Mouse (Mus musculus): Measurements from ENCODE around the gene Nell2. TPM values are rescaled to one million over a fixed set of nuclear protein-coding genes. Genes with fewer than 3 reads are reported as not detected.

The Nell2 gene
- polyA plus RNA-seq, 1 experiment from 2014 or later = 14.3 TPM

GRCm38 (mm10) chr15:95131401-95131800 lies 397.0 kb downstream of the Nell2 start:
- Histone ChIP-seq H3K4me2 (no peak overlapping the region), H3K36me3 (no peaks in the 10 kb centered on the region), H3K9me3 (no peaks in the 10 kb centered on the region), H3K4me3 (replicated peaks) (no peak overlapping the region), H3K27ac (no peak overlapping the region), H3K27me3 (replicated peaks) (no peaks in the 10 kb centered on the region), H3K4me1 (no peaks in the 10 kb centered on the region), H3K9ac (no peak overlapping the region)
- ATAC-seq (ENCODE audit: insufficient read depth, low FRiP score, low read depth) = no peak
- 78% methylated on average over 4 of the region's 4 CpGs for WGBS

GRCm38 (mm10) chr15:95108626-95109025 lies 419.7 kb downstream of the Nell2 start:
- H3K36me3 ChIP-seq = no peaks in the 10 kb centered on the region
- 87% methylated on average over 4 of the region's 4 CpGs for WGBS

GRCm38 (mm10) chr15:95107246-95107809 lies 421.0 kb downstream of the Nell2 start:
- Histone ChIP-seq H3K27ac (no peak overlapping the region), H3K27me3 (replicated peaks) (no peaks in the 10 kb centered on the region), H3K4me1 (no peaks in the 10 kb centered on the region), H3K9ac (no peak overlapping the region), H3K4me2 (no peak overlapping the region), H3K9me3 (no peaks in the 10 kb centered on the region), H3K36me3 (no peaks in the 10 kb centered on the region), H3K4me3 (replicated peaks) (no peak overlapping the region)
- 65% methylated on average over 8 of the region's 8 CpGs for WGBS
- no peak for ATAC-seq (ENCODE audit: insufficient read depth, low FRiP score, low read depth)

More at GRCm38 (mm10) chr15:95108626-95109025, 419.7 kb downstream of the Nell2 start:
- H3K4me1 ChIP-seq = no peaks in the 10 kb centered on the region
- H3K4me2 ChIP-seq = no peak overlapping the region
- H3K27me3 ChIP-seq (replicated peaks) = no peaks in the 10 kb centered on the region
- no peak for ATAC-seq (ENCODE audit: insufficient read depth, low FRiP score, low read depth)
- H3K27ac ChIP-seq = no peak overlapping the region
- no peaks in the 10 kb centered on the region for H3K9me3 ChIP-seq
- H3K9ac ChIP-seq = no peak overlapping the region
- no peak overlapping the region for H3K4me3 ChIP-seq (replicated peaks)

- no peak overlapping the region for H3K4me2 ChIP-seq
- H3K27ac ChIP-seq = no peak overlapping the region
- no peak for ATAC-seq (ENCODE audit: insufficient read depth, low FRiP score, low read depth)
- no peaks in the 10 kb centered on the region for H3K4me1 ChIP-seq
- no peak overlapping the region for H3K9ac ChIP-seq
- H3K27me3 ChIP-seq (replicated peaks) = no peaks in the 10 kb centered on the region
- no peak overlapping the region for H3K4me3 ChIP-seq (replicated peaks)
- H3K36me3 ChIP-seq = no peaks in the 10 kb centered on the region
- H3K9me3 ChIP-seq = no peaks in the 10 kb centered on the region
Measured at GRCm38 (mm10) chr15:95101522-95101921, 426.8 kb downstream of the Nell2 start.

GRCm38 (mm10) chr15:95100133-95100532 lies 428.2 kb downstream of the Nell2 start:
- H3K4me2 ChIP-seq = no peak overlapping the region
- no peaks in the 10 kb centered on the region for H3K36me3 ChIP-seq
- H3K9me3 ChIP-seq = no peaks in the 10 kb centered on the region
- H3K27ac ChIP-seq = no peak overlapping the region
- H3K4me3 ChIP-seq (replicated peaks) = no peak overlapping the region
- H3K4me1 ChIP-seq = no peaks in the 10 kb centered on the region
- H3K27me3 ChIP-seq (replicated peaks) = no peaks in the 10 kb centered on the region
- WGBS = 91% methylated on average over 7 of the region's 7 CpGs
- no peak for ATAC-seq (ENCODE audit: insufficient read depth, low FRiP score, low read depth)
- H3K9ac ChIP-seq = no peak overlapping the region

GRCm38 (mm10) chr15:95085962-95086361 lies 442.4 kb downstream of the Nell2 start:
- WGBS = 73% methylated on average over 7 of the region's 7 CpGs
- Histone ChIP-seq H3K9me3 (no peaks in the 10 kb centered on the region), H3K9ac (no peak overlapping the region), H3K4me2 (no peak overlapping the region), H3K4me1 (no peaks in the 10 kb centered on the region), H3K27ac (no peak overlapping the region), H3K27me3 (replicated peaks) (no peaks in the 10 kb centered on the region), H3K4me3 (replicated peaks) (no peak overlapping the region), H3K36me3 (no peaks in the 10 kb centered on the region)
- no peak for ATAC-seq (ENCODE audit: insufficient read depth, low FRiP score, low read depth)

GRCm38 (mm10) chr15:95081654-95082053 lies 446.7 kb downstream of the Nell2 start:
- Histone ChIP-seq H3K4me3 (replicated peaks) (no peak overlapping the region), H3K4me1 (no peaks in the 10 kb centered on the region), H3K27me3 (replicated peaks) (no peaks in the 10 kb centered on the region), H3K36me3 (no peaks in the 10 kb centered on the region), H3K9ac (no peak overlapping the region), H3K9me3 (no peaks in the 10 kb centered on the region), H3K4me2 (no peak overlapping the region), H3K27ac (no peak overlapping the region)
- ATAC-seq (ENCODE audit: insufficient read depth, low FRiP score, low read depth) = no peak
- 88% methylated on average over 11 of the region's 11 CpGs for WGBS

- Histone ChIP-seq H3K27ac (no peak overlapping the region), H3K4me3 (replicated peaks) (no peak overlapping the region), H3K4me1 (no peaks in the 10 kb centered on the region), H3K27me3 (replicated peaks) (no peaks in the 10 kb centered on the region), H3K36me3 (no peaks in the 10 kb centered on the region), H3K9ac (no peak overlapping the region), H3K4me2 (no peak overlapping the region), H3K9me3 (no peaks in the 10 kb centered on the region)
- no peak for ATAC-seq (ENCODE audit: insufficient read depth, low FRiP score, low read depth)
- 80% methylated on average over 12 of the region's 12 CpGs for WGBS
Measured at GRCm38 (mm10) chr15:95075356-95075755, 453.0 kb downstream of the Nell2 start.

GRCm38 (mm10) chr15:95070881-95071280 lies 457.5 kb downstream of the Nell2 start:
- Histone ChIP-seq H3K4me1 (no peaks in the 10 kb centered on the region), H3K27ac (no peak overlapping the region), H3K9me3 (no peaks in the 10 kb centered on the region), H3K27me3 (replicated peaks) (no peaks in the 10 kb centered on the region), H3K9ac (no peak overlapping the region), H3K4me3 (replicated peaks) (no peak overlapping the region), H3K4me2 (no peak overlapping the region), H3K36me3 (no peaks in the 10 kb centered on the region)
- whole genome bisulfite sequencing = 84% methylated on average over 7 of the region's 7 CpGs
- ATAC-seq (ENCODE audit: insufficient read depth, low FRiP score, low read depth) = no peak

- H3K4me3 ChIP-seq (replicated peaks) = no peak overlapping the region
- WGBS = 73% methylated on average over 1 of the region's 1 CpGs
- no peaks in the 10 kb centered on the region for H3K36me3 ChIP-seq
- no peak for ATAC-seq (ENCODE audit: insufficient read depth, low FRiP score, low read depth)
- no peak overlapping the region for H3K27ac ChIP-seq
- H3K4me2 ChIP-seq = no peak overlapping the region
- H3K9me3 ChIP-seq = no peaks in the 10 kb centered on the region
- H3K9ac ChIP-seq = no peak overlapping the region
- no peaks in the 10 kb centered on the region for H3K4me1 ChIP-seq
- H3K27me3 ChIP-seq (replicated peaks) = no peaks in the 10 kb centered on the region
Measured at GRCm38 (mm10) chr15:95068799-95069198, 459.6 kb downstream of the Nell2 start.

GRCm38 (mm10) chr15:95068023-95068422 lies 460.3 kb downstream of the Nell2 start:
- H3K4me3 ChIP-seq (replicated peaks) = no peak overlapping the region
- H3K9me3 ChIP-seq = no peaks in the 10 kb centered on the region
- no peak overlapping the region for H3K9ac ChIP-seq
- H3K4me1 ChIP-seq = no peaks in the 10 kb centered on the region
- H3K36me3 ChIP-seq = no peaks in the 10 kb centered on the region
- no peak overlapping the region for H3K27ac ChIP-seq
- 84% methylated on average over 1 of the region's 1 CpGs for WGBS
- ATAC-seq (ENCODE audit: insufficient read depth, low FRiP score, low read depth) = no peak
- no peaks in the 10 kb centered on the region for H3K27me3 ChIP-seq (replicated peaks)
- no peak overlapping the region for H3K4me2 ChIP-seq

GRCm38 (mm10) chr15:95055081-95055650 lies 473.2 kb downstream of the Nell2 start:
- ATAC-seq (ENCODE audit: insufficient read depth, low FRiP score, low read depth) = no peak
- H3K27ac ChIP-seq = no peak overlapping the region

More at GRCm38 (mm10) chr15:95055081-95055650, 473.2 kb downstream of the Nell2 start:
- Histone ChIP-seq H3K9ac (no peak overlapping the region), H3K4me2 (no peak overlapping the region), H3K4me1 (no peaks in the 10 kb centered on the region), H3K36me3 (no peaks in the 10 kb centered on the region), H3K9me3 (no peaks in the 10 kb centered on the region), H3K4me3 (replicated peaks) (no peak overlapping the region), H3K27me3 (replicated peaks) (no peaks in the 10 kb centered on the region)
- WGBS = 72% methylated on average over 8 of the region's 8 CpGs

All from stomach, embryonic 15.5 days (tissue).